Mouse (Mus musculus) adrenal gland, postnatal 14 days (tissue): Measurements from ENCODE around the gene Atp6v0e2. TPM values are rescaled to one million over a fixed set of nuclear protein-coding genes. Genes with fewer than 3 reads are reported as not detected.

Experiments
- DNase-seq: peaks from one replicate; pipeline ENCODE4 v3.0.0; 2021; ENCODE audit warnings: mixed read lengths
- total RNA-seq: library from RNA; stranded (reverse); gene quantifications from 2 replicates; pipeline ENCODE4 v1.2.3, GENCODE M21; 2021

The Atp6v0e2 gene
- total RNA-seq, 1 experiment from 2014 or later = 41.8 TPM

GRCm38 (mm10) chr6:48539860-48540259, 2.4 kb downstream of the Atp6v0e2 start:
- no peak for DNase-seq

- DNase-seq = no peak
These were observed 3.3 kb downstream of the Atp6v0e2 start for GRCm38 (mm10) chr6:48540721-48541120.

GRCm38 (mm10) chr6:48541560-48542450, 4.4 kb downstream of the Atp6v0e2 start:
- DNase-seq = peak; percentile 90

- DNase-seq = no peak
These were observed 5.2 kb downstream of the Atp6v0e2 start for GRCm38 (mm10) chr6:48542631-48543030.

- no peak for DNase-seq
These were observed 7.8 kb downstream of the Atp6v0e2 start for GRCm38 (mm10) chr6:48545251-48545650.

GRCm38 (mm10) chr6:48546271-48546670, 8.9 kb downstream of the Atp6v0e2 start:
- DNase-seq = peak; percentile 62

- no peak for DNase-seq
These were observed 9.4 kb downstream of the Atp6v0e2 start for GRCm38 (mm10) chr6:48546858-48547257.

GRCm38 (mm10) chr6:48548314-48548713, 10.9 kb downstream of the Atp6v0e2 start:
- DNase-seq = no peak

- peak; percentile 59 for DNase-seq
These were observed 15.5 kb downstream of the Atp6v0e2 start for GRCm38 (mm10) chr6:48552918-48553317.

GRCm38 (mm10) chr6:48553819-48554218, 16.4 kb downstream of the Atp6v0e2 start:
- no peak for DNase-seq

GRCm38 (mm10) chr6:48554280-48555103, 17.1 kb downstream of the Atp6v0e2 start, which contains the start of gene Lrrc61:
Lrrc61 (plus strand) TSS chr6:48554796.
- DNase-seq = peak; percentile 99

GRCm38 (mm10) chr6:48555104-48555890, 17.9 kb downstream of the Atp6v0e2 start:
- DNase-seq = peak; percentile 70

GRCm38 (mm10) chr6:48555956-48556355, 18.5 kb downstream of the Atp6v0e2 start:
- DNase-seq = no peak

GRCm38 (mm10) chr6:48565693-48566310, 28.4 kb downstream of the Atp6v0e2 start:
- no peak for DNase-seq

GRCm38 (mm10) chr6:48566312-48566711, 28.9 kb downstream of the Atp6v0e2 start:
- DNase-seq = peak; percentile 72

- peak; percentile 71 for DNase-seq
These were observed 30.9 kb downstream of the Atp6v0e2 start for GRCm38 (mm10) chr6:48568036-48568984.

GRCm38 (mm10) chr6:48569065-48569807, 31.8 kb downstream of the Atp6v0e2 start:
- DNase-seq = no peak

- DNase-seq = no peak
These were observed 34.6 kb downstream of the Atp6v0e2 start for GRCm38 (mm10) chr6:48572014-48572413.

- DNase-seq = peak; percentile 17
These were observed 35.2 kb downstream of the Atp6v0e2 start, which contains the start of gene Rarres2 for GRCm38 (mm10) chr6:48572572-48573061. Rarres2 (minus strand) TSS chr6:48572789.
